ENCODE assay signal across 8 mouse cellular contexts in genomic region chr1:21074231-21074630, GRCm38 (mm10). TPM values are rescaled to one million over a fixed set of nuclear protein-coding genes. Genes with fewer than 3 reads are reported as not detected.
DNase-seq lines count a peak whose midpoint lies in the region; ATAC-seq lines count a peak whose summit lies in the region.

No protein-coding gene starts in this region.

- 41% methylated on average over 5 of the region's 5 CpGs for WGBS in kidney, embryonic 14.5 days
- WGBS in embryonic facial prominence, embryonic 10.5 days = 73% methylated on average over 5 of the region's 5 CpGs

- peaks cover 50% of the 10 kb centered on the region for H3K4me1 ChIP-seq in kidney, embryonic 14.5 days (ENCODE audit: control insufficient read depth, insufficient read depth, low read length)
- H3K4me1 ChIP-seq in embryonic facial prominence, embryonic 10.5 days = peaks cover 76% of the 10 kb centered on the region

- DNase-seq in kidney, adult 8-10 months = no peak
- peak; percentile 25 for DNase-seq in embryonic facial prominence, embryonic 10.5 days (ENCODE audit: low spot score)
- DNase-seq in heart, postnatal 14 days = peak; percentile 29 to 49
- DNase-seq in mesoderm, embryonic 11.5 days (ENCODE audit: low read depth, low spot score) = peak; percentile 29
- DNase-seq in adrenal gland, postnatal 36 days = no peak
- DNase-seq in ovary, adult 18-20 months (ENCODE audit: low spot score) = no peak

- H3K36me3 ChIP-seq in kidney, embryonic 14.5 days (ENCODE audit: control insufficient read depth, insufficient read depth, low read length) = no peaks in the 10 kb centered on the region
- H3K36me3 ChIP-seq in embryonic facial prominence, embryonic 10.5 days (replicated peaks) = peaks cover 13% of the 10 kb centered on the region; the same call in 1 of the 2 replicates

- intact Hi-C loops in heart, postnatal 14 days (cut with DNase I) = no loop called here

- H3K4me2 ChIP-seq in kidney, embryonic 14.5 days (replicated peaks; ENCODE audit: low read depth, low read length) = no peak overlapping the region

- ATAC-seq in kidney, embryonic 14.5 days (ENCODE audit: low FRiP score, low TSS enrichment) = peak; percentile 17; the same call in 1 of the 2 replicates
- ATAC-seq in monocyte, adult 5-6 weeks (replicated peaks; ENCODE audit: insufficient number of reproducible peaks, low FRiP score, low TSS enrichment, poor library complexity, severe bottlenecking) = no peak

- H3K9ac ChIP-seq in kidney, embryonic 14.5 days (ENCODE audit: low read depth, low read length) = no peak overlapping the region

- H3K4me3 ChIP-seq in kidney, embryonic 14.5 days (ENCODE audit: low read length) = no peak overlapping the region
- H3K4me3 ChIP-seq in embryonic facial prominence, embryonic 10.5 days = no peak overlapping the region

- H3K27ac ChIP-seq in kidney, embryonic 14.5 days (ENCODE audit: low read depth, low read length) = no peak overlapping the region
- 0 out of 2 replicates have a peak overlapping the region, but pooled peaks have one; percentile 26 for H3K27ac ChIP-seq in embryonic facial prominence, embryonic 10.5 days (replicated peaks)

- H3K9me3 ChIP-seq in kidney, embryonic 14.5 days (ENCODE audit: control insufficient read depth, low read length) = 0 out of 2 replicates have a peak, but pooled peaks cover 2% of the 10 kb centered on the region
- H3K9me3 ChIP-seq in embryonic facial prominence, embryonic 10.5 days = no peaks in the 10 kb centered on the region

- H3K27me3 ChIP-seq in kidney, embryonic 14.5 days (ENCODE audit: control insufficient read depth, insufficient read depth, low read length) = no peaks in the 10 kb centered on the region
- H3K27me3 ChIP-seq in embryonic facial prominence, embryonic 10.5 days (replicated peaks; ENCODE audit: low read depth, poor library complexity, severe bottlenecking) = no peaks in the 10 kb centered on the region

RNA-seq across cellular contexts. Expression of gene Tram2, which starts 4.8 kb away (rescaled TPM):
- 9.8 and 12.4 TPM in 2 replicates for polyA plus RNA-seq in kidney, embryonic 14.5 days (2014; fragmentation: Nextera tagmentation; extraction: Ambion mirVana)
- 7.4 and 7.5 TPM in 2 replicates for polyA plus RNA-seq in embryonic facial prominence, embryonic 10.5 days (2016; fragmentation: Nextera tagmentation; extraction: Ambion mirVana)
- total RNA-seq in heart, postnatal 14 days (2021) = 1 to 10 TPM; 8.7 to 9.2 TPM
- 1 to 10 TPM; 5.3 to 7.8 TPM for total RNA-seq in adrenal gland, postnatal 36 days (2021)
- 1.1 to 4.7 TPM (median 2.1 TPM) in 3 replicates for total RNA-seq in monocyte, adult 5-6 weeks (2017)

Comparison
In these comparisons a context has a peak if more than half of its experiments do, and no peak if none do; other contexts are left out.
1. DNase-seq: peak in embryonic facial prominence, embryonic 10.5 days (single experiment), heart, postnatal 14 days (2 of 2) and mesoderm, embryonic 11.5 days (single experiment); none in kidney, adult 8-10 months (0 of 2), adrenal gland, postnatal 36 days (0 of 2) and ovary, adult 18-20 months (single experiment).